ENCODE assay signal across 20 mouse cellular contexts in the genomic region with DNA sequence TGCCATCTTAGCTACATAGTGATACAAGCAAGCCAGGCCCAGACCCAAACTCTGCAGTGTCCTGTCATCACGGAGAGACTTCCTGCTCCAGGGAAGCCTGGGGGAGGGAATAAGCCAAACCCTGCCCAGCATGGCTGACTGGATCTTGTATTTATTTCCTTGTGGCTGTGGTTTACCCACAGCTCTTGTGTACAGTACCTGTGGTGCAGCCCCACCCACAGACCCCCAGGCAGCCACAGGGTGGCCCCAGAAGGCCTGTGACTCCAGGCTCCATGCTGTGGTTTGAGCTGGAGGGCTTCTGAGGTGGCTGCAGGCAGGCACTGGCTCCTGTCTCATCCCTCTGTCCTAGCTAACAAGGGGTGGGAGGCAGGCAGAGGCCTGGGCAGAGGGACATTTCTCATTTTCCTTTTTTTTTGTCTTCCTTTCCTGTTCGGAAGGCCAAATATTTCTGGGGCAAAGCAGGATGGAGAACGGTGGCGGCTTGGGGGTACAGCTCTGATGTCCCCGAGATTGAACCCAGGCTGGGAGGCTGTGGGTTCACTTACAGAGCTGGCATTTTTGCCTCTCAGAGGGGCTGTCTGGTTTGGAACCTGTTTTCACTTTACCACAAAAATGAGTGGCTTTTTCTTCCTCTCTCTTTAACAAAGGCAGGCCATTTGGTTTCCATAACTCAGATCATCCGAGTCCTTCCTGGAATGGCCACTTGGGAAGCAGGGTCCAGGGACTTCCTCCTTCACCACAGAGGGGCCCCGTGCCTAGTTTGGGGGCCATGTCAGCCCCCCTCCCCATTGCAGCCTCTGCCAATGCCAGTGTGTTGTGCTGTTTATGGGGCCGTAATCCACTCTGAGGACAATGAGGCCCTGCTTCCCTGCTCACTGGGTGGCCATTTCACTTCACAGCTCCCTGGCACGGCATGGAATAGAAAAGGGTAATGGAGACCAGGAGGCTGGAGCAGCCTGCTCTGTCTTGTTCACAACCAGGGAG.
DNase-seq lines count a peak whose midpoint lies in the region; ATAC-seq and TF ChIP-seq lines count a peak whose summit lies in the region.
"Had no signal": no experiment of that assay in that cellular context is flagged by ENCODE, and none has a peak within 500 bp of the region (broad histone marks: within the 10 kb centered on the region; RNA-seq: fewer than 3 reads in every experiment).

No protein-coding gene starts in this region.

- no peaks in the 10 kb centered on the region for H3K9me3 ChIP-seq in hindbrain, postnatal 0 days (ENCODE audit: low read length)
- H3K9me3 ChIP-seq in hindbrain, embryonic 16.5 days (ENCODE audit: control insufficient read depth, low read length) = no peaks in the 10 kb centered on the region
- H3K9me3 ChIP-seq in embryonic facial prominence, embryonic 11.5 days (replicated peaks; ENCODE audit: control insufficient read depth, low read length) = no peaks in the 10 kb centered on the region
- no peaks in the 10 kb centered on the region for H3K9me3 ChIP-seq in limb, embryonic 12.5 days
- H3K9me3 ChIP-seq: heart, embryonic 12.5 days; liver, embryonic 13.5 days; neural tube, embryonic 12.5 days had no signal

- no peak overlapping the region for H3K4me2 ChIP-seq in hindbrain, postnatal 0 days (ENCODE audit: low read depth, low read length)
- no peak overlapping the region for H3K4me2 ChIP-seq in hindbrain, embryonic 16.5 days (ENCODE audit: low read length)
- H3K4me2 ChIP-seq in embryonic facial prominence, embryonic 11.5 days (ENCODE audit: low read depth, low read length) = no peak overlapping the region
- H3K4me2 ChIP-seq in limb, embryonic 12.5 days = no peak overlapping the region
- H3K4me2 ChIP-seq: heart, embryonic 12.5 days; liver, embryonic 13.5 days; midbrain, embryonic 11.5 days; neural tube, embryonic 12.5 days had no signal

- H3K27me3 ChIP-seq in hindbrain, postnatal 0 days (ENCODE audit: insufficient read depth, low read length) = no peaks in the 10 kb centered on the region
- no peaks in the 10 kb centered on the region for H3K27me3 ChIP-seq in hindbrain, embryonic 16.5 days (replicated peaks; ENCODE audit: control insufficient read depth, insufficient read depth, low read length)
- no peaks in the 10 kb centered on the region for H3K27me3 ChIP-seq in embryonic facial prominence, embryonic 11.5 days (ENCODE audit: control insufficient read depth, insufficient read depth, low read length)
- no peaks in the 10 kb centered on the region for H3K27me3 ChIP-seq in limb, embryonic 12.5 days
- H3K27me3 ChIP-seq: heart, embryonic 12.5 days; liver, embryonic 13.5 days; neural tube, embryonic 12.5 days had no signal

- H3K4me1 ChIP-seq in hindbrain, postnatal 0 days (ENCODE audit: insufficient read depth, low read length) = no peaks in the 10 kb centered on the region
- H3K4me1 ChIP-seq in hindbrain, embryonic 16.5 days (ENCODE audit: control insufficient read depth, insufficient read depth, low read depth, low read length) = no peaks in the 10 kb centered on the region
- 0 out of 2 replicates have a peak, but pooled peaks cover 3% of the 10 kb centered on the region for H3K4me1 ChIP-seq in embryonic facial prominence, embryonic 11.5 days (ENCODE audit: control insufficient read depth, insufficient read depth, low read length)
- H3K4me1 ChIP-seq in limb, embryonic 12.5 days (replicated peaks) = peaks cover 32% of the 10 kb centered on the region

- no peak overlapping the region for H3K9ac ChIP-seq in hindbrain, postnatal 0 days (replicated peaks; ENCODE audit: low read length)
- no peak overlapping the region for H3K9ac ChIP-seq in hindbrain, embryonic 16.5 days (ENCODE audit: low read depth, low read length)
- H3K9ac ChIP-seq in embryonic facial prominence, embryonic 11.5 days (replicated peaks; ENCODE audit: low read length) = no peak overlapping the region
- H3K9ac ChIP-seq in limb, embryonic 12.5 days (replicated peaks) = no peak overlapping the region
- H3K9ac ChIP-seq: heart, embryonic 12.5 days; liver, embryonic 13.5 days; neural tube, embryonic 12.5 days had no signal

- DNase-seq in hindbrain, postnatal 0 days (ENCODE audit: low spot score) = no peak
- peak; percentile 71 for DNase-seq in Muller cell, postnatal 12 days (ENCODE audit: inconsistent ontology term)
- no peak for DNase-seq in embryonic facial prominence, embryonic 11.5 days (ENCODE audit: low spot score)
- DNase-seq in frontal cortex, postnatal 25 days (ENCODE audit: low spot score in 2 of 2) = no peak
- DNase-seq in right cerebral cortex, postnatal 14 days = no peak
- DNase-seq: adrenal gland, adult 8-10 months; cerebellum, postnatal 14 days; gastrocnemius, postnatal 10 days; liver, embryonic 13.5 days; lung, postnatal 10 days; right cerebral cortex, postnatal 25 days had no signal

- H3K27ac ChIP-seq in hindbrain, postnatal 0 days = no peak overlapping the region
- no peak overlapping the region for H3K27ac ChIP-seq in hindbrain, embryonic 16.5 days (ENCODE audit: low read depth, low read length)
- peak overlapping the region; percentile 25; the same call in 1 of the 2 replicates for H3K27ac ChIP-seq in embryonic facial prominence, embryonic 11.5 days (replicated peaks; ENCODE audit: low read depth, low read length)
- H3K27ac ChIP-seq in limb, embryonic 12.5 days = peak overlapping the region; percentile 66; the same call in 1 of the 2 replicates
- H3K27ac ChIP-seq: kidney, postnatal 0 days; liver, embryonic 13.5 days; neural tube, embryonic 12.5 days had no signal

- TF ChIP-seq CTCF in hindbrain, postnatal 0 days (IDR thresholded peaks at IDR 0.05; ENCODE audit: low read depth) = no peak

- H3K4me3 ChIP-seq in hindbrain, postnatal 0 days (ENCODE audit: low read length) = no peak overlapping the region
- no peak overlapping the region for H3K4me3 ChIP-seq in hindbrain, embryonic 16.5 days (ENCODE audit: low read length)
- H3K4me3 ChIP-seq in embryonic facial prominence, embryonic 11.5 days (ENCODE audit: low read depth, low read length) = no peak overlapping the region
- no peak overlapping the region for H3K4me3 ChIP-seq in limb, embryonic 12.5 days (replicated peaks)
- H3K4me3 ChIP-seq: erythroblast, embryonic 14.5 days; heart, embryonic 12.5 days; liver, embryonic 13.5 days; neural tube, embryonic 12.5 days had no signal

- peak; percentile 56; the same call in 1 of the 2 replicates for ATAC-seq in hindbrain, postnatal 0 days
- ATAC-seq in hindbrain, embryonic 16.5 days = no peak
- ATAC-seq in embryonic facial prominence, embryonic 11.5 days (replicated peaks; ENCODE audit: insufficient number of reproducible peaks, low FRiP score, low TSS enrichment, low read depth) = no peak
- ATAC-seq in limb, embryonic 12.5 days (ENCODE audit: insufficient number of reproducible peaks, insufficient read depth, low FRiP score, low TSS enrichment, low read depth) = no peak
- no peak for ATAC-seq in activated CD4-positive, CD25-positive, alpha-beta regulatory T cell, adult 4 months
- ATAC-seq: CD4-positive, CD25-positive, alpha-beta regulatory T cell, adult 4 months had no signal

- 0 out of 2 replicates have a peak, but pooled peaks cover 1% of the 10 kb centered on the region for H3K36me3 ChIP-seq in hindbrain, postnatal 0 days (ENCODE audit: insufficient read depth, low read length)
- H3K36me3 ChIP-seq in hindbrain, embryonic 16.5 days (ENCODE audit: control insufficient read depth, insufficient read depth, low read length) = no peaks in the 10 kb centered on the region
- H3K36me3 ChIP-seq in embryonic facial prominence, embryonic 11.5 days (replicated peaks; ENCODE audit: control insufficient read depth, insufficient read depth, low read depth, low read length) = peaks cover 2% of the 10 kb centered on the region; the same call in 1 of the 2 replicates
- H3K36me3 ChIP-seq in limb, embryonic 12.5 days = peaks cover 66% of the 10 kb centered on the region
- H3K36me3 ChIP-seq: liver, embryonic 13.5 days had no signal

- 59% methylated on average over 9 of the region's 9 CpGs for WGBS in hindbrain, postnatal 0 days
- WGBS in hindbrain, embryonic 16.5 days = 62% methylated on average over 9 of the region's 9 CpGs
- WGBS in embryonic facial prominence, embryonic 11.5 days = 43% methylated on average over 9 of the region's 9 CpGs
- WGBS in limb, embryonic 12.5 days = 44% methylated on average over 9 of the region's 9 CpGs

Comparison
In these comparisons a context has a peak if more than half of its experiments do, and no peak if none do; other contexts are left out.
1. H3K27ac ChIP-seq: peak in embryonic facial prominence, embryonic 11.5 days (single experiment) and limb, embryonic 12.5 days (single experiment); none in hindbrain, postnatal 0 days (single experiment) and hindbrain, embryonic 16.5 days (single experiment).